Mouse (Mus musculus) urinary bladder, postnatal 0 days (tissue): ENCODE results near the gene Kpna4. TPM values are rescaled to one million over a fixed set of nuclear protein-coding genes. Genes with fewer than 3 reads are reported as not detected.

Source experiments
- polyA plus RNA-seq: library from polyadenylated mRNA; unstranded; fragments of >200 nt; fragmentation: Nextera tagmentation; extraction: Ambion mirVana; gene quantifications from 2 replicates; pipeline ENCODE4 v1.2.1, GENCODE M21; 2015

The Kpna4 gene
- 28.8 and 33.0 TPM in 2 replicates for polyA plus RNA-seq

DNA sequence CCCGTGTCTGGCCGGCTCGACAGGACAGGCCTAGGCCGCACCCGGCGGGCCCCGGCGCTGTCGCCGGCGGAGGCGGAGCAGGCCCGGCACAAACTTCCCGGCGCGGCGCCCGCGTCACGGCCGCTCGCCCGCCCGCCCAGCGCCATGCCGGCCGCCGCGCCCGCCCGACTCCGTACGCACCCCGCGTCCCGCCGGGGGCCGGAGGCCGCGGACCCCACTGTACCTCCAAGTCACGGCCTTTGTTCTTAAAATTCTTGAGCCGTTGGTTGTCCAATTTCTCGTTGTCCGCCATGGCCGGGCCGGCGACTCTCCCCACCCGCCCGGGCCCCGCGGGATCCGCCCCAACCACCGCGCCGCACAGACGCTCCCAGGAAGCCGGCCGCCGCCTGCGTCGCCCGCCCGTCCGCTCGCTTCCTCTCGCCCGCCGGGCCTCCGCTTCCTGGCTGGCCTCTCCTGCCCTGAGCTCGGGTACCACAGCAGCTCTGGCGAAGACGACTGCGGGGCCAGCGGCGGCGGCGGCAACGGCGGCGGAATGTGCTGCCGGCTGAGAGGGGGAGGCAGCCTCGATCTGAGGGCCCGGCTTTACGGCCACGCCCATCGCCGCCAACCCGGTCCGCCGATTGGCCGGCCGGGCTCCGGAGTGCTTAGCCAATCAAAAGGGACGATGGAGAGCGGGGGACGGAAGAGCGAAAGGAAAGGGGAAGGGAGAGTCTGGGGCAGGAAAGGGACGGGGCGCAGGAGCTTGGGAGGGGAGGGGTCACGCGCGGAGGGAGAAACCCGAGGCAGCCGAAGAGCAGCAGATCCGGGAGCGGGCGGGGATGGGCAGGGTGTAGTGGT lies at the start of gene Kpna4:
Gene Kpna4 (minus strand): TSS at position 605 of the 837 bp plus-strand sequence.

DNA sequence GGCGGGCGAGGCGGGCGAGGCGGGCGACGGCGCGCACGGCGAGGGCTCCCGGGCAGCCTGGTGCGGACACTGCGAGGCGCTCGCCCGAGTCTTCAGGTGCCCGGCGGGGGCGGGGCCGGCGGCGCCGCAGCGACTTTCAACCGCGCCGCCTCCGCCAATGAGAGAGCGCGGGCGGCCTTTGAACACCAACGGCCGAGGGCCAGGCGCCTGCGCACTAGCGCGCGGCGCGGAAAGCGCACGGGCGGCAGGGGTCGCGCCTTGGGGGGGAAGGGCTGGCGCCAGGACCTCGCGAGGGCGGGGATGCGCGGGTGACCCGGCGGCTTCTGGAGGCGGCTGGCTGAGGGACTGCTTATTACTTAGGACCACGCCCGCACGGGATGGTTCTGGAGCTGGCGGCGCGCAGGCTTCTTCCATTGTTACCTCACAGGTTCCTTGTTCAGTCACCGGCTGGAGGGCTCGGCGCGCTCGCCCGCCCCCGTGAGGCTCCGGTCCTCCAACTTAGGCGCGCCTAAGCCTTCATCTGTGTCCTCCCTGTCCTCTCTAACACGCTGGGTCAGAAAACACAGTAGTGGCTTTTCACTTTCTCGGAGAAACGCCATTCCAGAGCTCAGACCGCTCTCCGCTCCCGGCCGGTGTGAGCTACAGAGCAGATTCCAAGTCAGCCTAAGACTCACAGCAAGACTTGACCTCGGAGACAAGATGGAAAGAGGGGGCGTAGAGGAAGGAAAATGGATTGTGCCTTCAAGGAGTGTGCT lies 82.1 kb downstream of the Kpna4 start, which contains the start of gene Trim59:
Gene Trim59 (minus strand): TSS at position 111 of the 755 bp plus-strand sequence.

Other genes starting within 250 kb of the Kpna4 start
- 2.8 and 3.0 TPM in 2 replicates for gene Ift80, start 122.5 kb downstream of the Kpna4 start, polyA plus RNA-seq
- 48.2 and 70.8 TPM in 2 replicates for gene Smc4, start 122.4 kb downstream of the Kpna4 start, polyA plus RNA-seq
- 21.1 and 33.5 TPM in 2 replicates for gene Trim59, start 82.4 kb downstream of the Kpna4 start, polyA plus RNA-seq
- gene Arl14, start 95.3 kb upstream of the Kpna4 start, polyA plus RNA-seq = 4.8 and 7.7 TPM in 2 replicates
- gene Ppm1l, start 189.7 kb upstream of the Kpna4 start, polyA plus RNA-seq = 5.3 and 7.5 TPM in 2 replicates